Mouse (Mus musculus): ENCODE data around the gene Srsf2. TPM values are rescaled to one million over a fixed set of nuclear protein-coding genes. Genes with fewer than 3 reads are reported as not detected.
"Not testable (repeated sequence)": the region's sequence is repeated elsewhere in the genome, so short reads cannot be mapped to it uniquely, and the experiment has no call there.

Gene Srsf2
- total RNA-seq (2021) = 100 to 1,000 TPM; 171 to 184 TPM
- long read RNA-seq, experiment 1, transcript Srsf2-203 (2 exons, 1,814 nt) = minor isoform, 10 of 233 reads
- long read RNA-seq, experiment 1, transcript Srsf2-201 (3 exons, 1,899 nt) = major isoform, 151 of 233 reads
- long read RNA-seq, experiment 1, partial matches to known transcripts = 45 of 233 reads
- long read RNA-seq, experiment 1, other reads (novel, unspliced or antisense) = 23 of 233 reads
- long read RNA-seq, experiment 2, transcript Srsf2-201 (3 exons, 1,899 nt) = major isoform, 162 of 247 reads
- long read RNA-seq, experiment 2, transcript Srsf2-203 (2 exons, 1,814 nt) = minor isoform, 9 of 247 reads
- long read RNA-seq, experiment 2, partial matches to known transcripts = 36 of 247 reads
- long read RNA-seq, experiment 2, other reads (novel, unspliced or antisense) = 35 of 247 reads

- DNase-seq (ENCODE audit: low spot score in 2 of 2) = peak; percentile 98 to 99
Measured at GRCm38 (mm10) chr11:116852891-116853511, at the start of gene Srsf2. TSS of gene Srsf2 (minus strand) at chr11:116853094.

GRCm38 (mm10) chr11:116902588-116902987 is 49.7 kb upstream of the Srsf2 start:
- not testable (repeated sequence) for DNase-seq (ENCODE audit: low spot score in 2 of 2)

- no peak for DNase-seq (ENCODE audit: low spot score in 2 of 2)
Measured at GRCm38 (mm10) chr11:116899247-116899646, 46.4 kb upstream of the Srsf2 start.

- no peak for DNase-seq (ENCODE audit: low spot score in 2 of 2)
Measured at GRCm38 (mm10) chr11:116895402-116895801, 42.5 kb upstream of the Srsf2 start.

- DNase-seq (ENCODE audit: low spot score in 2 of 2) = no peak
Measured at GRCm38 (mm10) chr11:116893532-116894442, 40.9 kb upstream of the Srsf2 start.

GRCm38 (mm10) chr11:116887136-116887535 is 34.2 kb upstream of the Srsf2 start:
- DNase-seq (ENCODE audit: low spot score in 2 of 2) = no peak

GRCm38 (mm10) chr11:116885275-116886151 is 32.6 kb upstream of the Srsf2 start:
- peak; percentile 84 to 86 for DNase-seq (ENCODE audit: low spot score in 2 of 2)

- no peak for DNase-seq (ENCODE audit: low spot score in 2 of 2)
Measured at GRCm38 (mm10) chr11:116884061-116884460, 31.2 kb upstream of the Srsf2 start.

- DNase-seq (ENCODE audit: low spot score in 2 of 2) = no peak
Measured at GRCm38 (mm10) chr11:116882446-116882845, 29.6 kb upstream of the Srsf2 start.

- DNase-seq (ENCODE audit: low spot score in 2 of 2) = no peak
Measured at GRCm38 (mm10) chr11:116881440-116881839, 28.5 kb upstream of the Srsf2 start.

- peak in 1 of 2 experiments; percentile 12 for DNase-seq (ENCODE audit: low spot score in 2 of 2)
Measured at GRCm38 (mm10) chr11:116880839-116881238, 27.9 kb upstream of the Srsf2 start.

GRCm38 (mm10) chr11:116878454-116878853 is 25.6 kb upstream of the Srsf2 start:
- DNase-seq (ENCODE audit: low spot score in 2 of 2) = no peak

- peak; percentile 39 to 64 for DNase-seq (ENCODE audit: low spot score in 2 of 2)
Measured at GRCm38 (mm10) chr11:116873987-116874386, 21.1 kb upstream of the Srsf2 start.

GRCm38 (mm10) chr11:116871538-116871937 is 18.6 kb upstream of the Srsf2 start:
- no peak for DNase-seq (ENCODE audit: low spot score in 2 of 2)

GRCm38 (mm10) chr11:116869641-116870040 is 16.7 kb upstream of the Srsf2 start:
- no peak for DNase-seq (ENCODE audit: low spot score in 2 of 2)

- no peak for DNase-seq (ENCODE audit: low spot score in 2 of 2)
Measured at GRCm38 (mm10) chr11:116869223-116869622, 16.3 kb upstream of the Srsf2 start.

GRCm38 (mm10) chr11:116868129-116868528 is 15.2 kb upstream of the Srsf2 start:
- DNase-seq (ENCODE audit: low spot score in 2 of 2) = no peak

GRCm38 (mm10) chr11:116865945-116866585 is 13.2 kb upstream of the Srsf2 start:
- no peak for DNase-seq (ENCODE audit: low spot score in 2 of 2)

GRCm38 (mm10) chr11:116864444-116864843 is 11.6 kb upstream of the Srsf2 start:
- no peak for DNase-seq (ENCODE audit: low spot score in 2 of 2)

Data from layer of hippocampus, postnatal 14 days (tissue).